Mouse (Mus musculus): ENCODE data around the gene Ankfn1. TPM values are rescaled to one million over a fixed set of nuclear protein-coding genes. Genes with fewer than 3 reads are reported as not detected.

Ankfn1 gene
- polyA plus RNA-seq, 1 experiment from 2014 or later = 0.05 TPM

DNA sequence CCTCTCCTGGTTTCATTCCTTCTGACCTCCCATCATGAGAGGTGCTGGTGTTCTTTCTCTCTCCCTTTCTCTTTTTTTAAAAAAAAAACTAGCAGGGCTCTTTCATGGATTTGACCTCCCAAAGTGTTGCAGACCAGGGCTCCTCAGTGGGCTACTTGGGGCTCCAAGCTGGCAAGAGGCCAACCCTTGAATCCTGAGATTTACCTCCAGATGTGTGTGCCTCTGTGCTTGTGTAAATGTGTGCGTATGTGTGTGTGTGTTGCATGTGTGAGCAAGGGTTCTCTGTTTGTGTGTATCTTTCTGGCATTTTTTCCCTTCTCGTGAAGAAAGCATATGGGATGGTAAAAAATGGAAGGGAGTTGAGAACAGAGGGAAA lies 394.8 kb downstream of the Ankfn1 start:
- Histone ChIP-seq H3K36me3 (ENCODE audit: control insufficient read depth, insufficient read depth, low read length) (no peaks in the 10 kb centered on the region), H3K27ac (replicated peaks; ENCODE audit: low read depth, low read length) (peak overlapping the region; percentile 59; the same call in 1 of the 2 replicates), H3K4me2 (ENCODE audit: low read depth, severe bottlenecking) (no peak overlapping the region), H3K9ac (ENCODE audit: low read length) (no peak overlapping the region), H3K4me3 (ENCODE audit: low read depth, low read length) (no peak overlapping the region), H3K9me3 (ENCODE audit: control insufficient read depth, low read length) (no peaks in the 10 kb centered on the region), H3K4me1 (ENCODE audit: control insufficient read depth, insufficient read depth, low read length) (no peaks in the 10 kb centered on the region), H3K27me3 (ENCODE audit: control insufficient read depth, insufficient read depth, low read length) (no peaks in the 10 kb centered on the region)
- WGBS = 72% methylated on average over 2 of the region's 2 CpGs
- ATAC-seq (ENCODE audit: insufficient number of reproducible peaks, low FRiP score, low TSS enrichment, low read depth) (0 out of 2 replicates have a peak, but pooled peaks have one; percentile 35), DNase-seq (ENCODE audit: low spot score) (no peak)

DNA sequence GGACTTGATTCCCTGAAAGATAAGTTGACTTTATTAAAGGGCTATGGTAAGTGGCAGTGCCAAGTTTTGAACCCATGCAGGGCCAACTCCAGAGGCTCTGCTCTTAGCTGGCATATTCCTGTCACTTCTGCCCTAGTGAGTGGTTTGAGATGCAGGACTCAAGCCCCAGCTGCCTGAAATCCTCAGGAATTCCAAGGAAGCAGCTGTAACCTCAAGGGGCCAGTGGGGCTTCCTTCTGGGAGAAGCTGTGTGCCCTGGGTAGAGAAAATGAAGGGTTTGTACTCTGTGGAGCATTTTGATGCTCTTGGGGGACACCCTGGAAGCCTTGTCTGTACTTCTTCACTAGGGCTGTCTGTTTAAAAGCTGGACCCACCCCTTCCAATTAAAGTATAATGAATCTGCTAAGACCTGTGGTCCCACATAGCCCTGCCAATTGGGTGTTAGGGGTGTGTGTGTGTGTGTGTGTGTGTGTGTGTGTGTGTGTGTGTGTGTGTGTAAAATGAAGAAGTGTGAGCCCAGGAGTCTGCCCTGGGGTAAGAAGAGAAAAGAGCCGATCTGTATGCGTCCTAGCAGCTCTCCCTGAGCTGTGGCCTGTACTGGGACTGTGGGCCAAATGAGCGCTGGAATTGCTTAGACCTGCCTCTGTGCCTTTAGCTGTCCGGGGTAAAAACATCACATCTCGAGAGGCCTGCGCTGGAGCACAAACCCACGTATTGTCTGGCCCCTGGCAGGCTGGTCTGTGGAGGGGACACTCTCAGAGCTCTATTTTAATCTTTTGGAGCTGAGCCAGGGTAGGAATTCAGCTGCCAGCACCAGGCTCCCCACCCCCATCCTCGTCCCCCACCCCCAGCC lies 395.4 kb downstream of the Ankfn1 start:
- DNase-seq (ENCODE audit: low spot score) = peak; percentile 31
- H3K9ac ChIP-seq (ENCODE audit: low read length) = no peak overlapping the region
- no peaks in the 10 kb centered on the region for H3K4me1 ChIP-seq (ENCODE audit: control insufficient read depth, insufficient read depth, low read length)
- no peaks in the 10 kb centered on the region for H3K27me3 ChIP-seq (ENCODE audit: control insufficient read depth, insufficient read depth, low read length)
- no peaks in the 10 kb centered on the region for H3K9me3 ChIP-seq (ENCODE audit: control insufficient read depth, low read length)
- H3K27ac ChIP-seq (replicated peaks; ENCODE audit: low read depth, low read length) = peak overlapping the region; percentile 59; the same call in 1 of the 2 replicates
- no peaks in the 10 kb centered on the region for H3K36me3 ChIP-seq (ENCODE audit: control insufficient read depth, insufficient read depth, low read length)
- no peak overlapping the region for H3K4me3 ChIP-seq (ENCODE audit: low read depth, low read length)
- 42% methylated on average over 8 of the region's 8 CpGs for WGBS
- ATAC-seq (ENCODE audit: insufficient number of reproducible peaks, low FRiP score, low TSS enrichment, low read depth) = peak; percentile 68; the same call in 1 of the 2 replicates
- H3K4me2 ChIP-seq (ENCODE audit: low read depth, severe bottlenecking) = no peak overlapping the region

DNA sequence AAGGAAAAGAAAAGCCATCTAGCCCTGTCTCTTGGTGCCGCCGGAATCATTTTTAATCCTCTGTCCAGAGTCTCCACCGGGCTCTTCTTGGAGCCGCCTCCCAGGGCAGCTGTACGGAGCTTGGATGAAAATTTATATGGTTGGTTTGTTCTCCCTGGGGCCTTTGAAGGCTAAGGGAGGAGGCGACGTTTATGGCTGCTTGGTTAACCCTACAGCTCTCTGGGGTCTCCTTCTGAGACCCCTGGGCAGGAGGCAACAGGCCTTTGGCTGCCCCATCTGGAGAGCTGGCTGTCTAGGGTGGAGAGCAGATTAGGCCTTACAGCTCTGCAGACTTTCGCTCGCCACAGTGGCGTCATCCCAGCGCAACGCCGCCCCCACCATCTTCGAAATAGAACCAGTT lies 406.5 kb downstream of the Ankfn1 start:
- H3K9ac ChIP-seq (ENCODE audit: low read length) = no peak overlapping the region
- WGBS = 74% methylated on average over 14 of the region's 14 CpGs
- no peaks in the 10 kb centered on the region for H3K27me3 ChIP-seq (ENCODE audit: control insufficient read depth, insufficient read depth, low read length)
- no peaks in the 10 kb centered on the region for H3K9me3 ChIP-seq (ENCODE audit: control insufficient read depth, low read length)
- H3K4me1 ChIP-seq (ENCODE audit: control insufficient read depth, insufficient read depth, low read length) = no peaks in the 10 kb centered on the region
- DNase-seq (ENCODE audit: low spot score) = no peak
- H3K4me3 ChIP-seq (ENCODE audit: low read depth, low read length) = no peak overlapping the region
- no peak overlapping the region for H3K4me2 ChIP-seq (ENCODE audit: low read depth, severe bottlenecking)
- H3K27ac ChIP-seq (replicated peaks; ENCODE audit: low read depth, low read length) = no peak overlapping the region
- no peak for ATAC-seq (ENCODE audit: insufficient number of reproducible peaks, low FRiP score, low TSS enrichment, low read depth)
- no peaks in the 10 kb centered on the region for H3K36me3 ChIP-seq (ENCODE audit: control insufficient read depth, insufficient read depth, low read length)

DNA sequence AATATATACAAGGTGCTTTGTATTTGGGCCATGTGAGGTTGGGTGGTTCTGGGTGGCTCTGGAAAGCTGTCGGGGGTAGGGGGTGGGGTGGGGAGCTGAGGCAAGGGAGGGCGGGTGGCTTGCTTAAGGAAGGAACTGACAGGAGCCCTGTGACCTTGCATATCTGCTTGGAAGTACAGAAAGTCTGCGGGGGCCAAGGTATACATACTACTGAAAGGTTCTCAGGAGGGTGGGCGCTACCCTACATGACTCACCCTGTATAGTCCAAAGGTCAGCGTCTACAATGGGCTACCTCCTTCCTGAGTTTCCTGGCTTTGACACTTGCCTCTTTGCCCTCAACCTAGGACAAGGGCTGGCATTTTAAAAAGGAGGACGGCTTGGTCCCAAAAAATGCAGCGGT lies 407.1 kb downstream of the Ankfn1 start:
- no peaks in the 10 kb centered on the region for H3K36me3 ChIP-seq (ENCODE audit: control insufficient read depth, insufficient read depth, low read length)
- no peak for DNase-seq (ENCODE audit: low spot score)
- no peaks in the 10 kb centered on the region for H3K9me3 ChIP-seq (ENCODE audit: control insufficient read depth, low read length)
- no peak overlapping the region for H3K27ac ChIP-seq (replicated peaks; ENCODE audit: low read depth, low read length)
- no peaks in the 10 kb centered on the region for H3K4me1 ChIP-seq (ENCODE audit: control insufficient read depth, insufficient read depth, low read length)
- 89% methylated on average over 7 of the region's 7 CpGs for WGBS
- no peak overlapping the region for H3K9ac ChIP-seq (ENCODE audit: low read length)
- no peak overlapping the region for H3K4me3 ChIP-seq (ENCODE audit: low read depth, low read length)
- no peak overlapping the region for H3K4me2 ChIP-seq (ENCODE audit: low read depth, severe bottlenecking)
- H3K27me3 ChIP-seq (ENCODE audit: control insufficient read depth, insufficient read depth, low read length) = no peaks in the 10 kb centered on the region
- ATAC-seq (ENCODE audit: insufficient number of reproducible peaks, low FRiP score, low TSS enrichment, low read depth) = no peak

DNA sequence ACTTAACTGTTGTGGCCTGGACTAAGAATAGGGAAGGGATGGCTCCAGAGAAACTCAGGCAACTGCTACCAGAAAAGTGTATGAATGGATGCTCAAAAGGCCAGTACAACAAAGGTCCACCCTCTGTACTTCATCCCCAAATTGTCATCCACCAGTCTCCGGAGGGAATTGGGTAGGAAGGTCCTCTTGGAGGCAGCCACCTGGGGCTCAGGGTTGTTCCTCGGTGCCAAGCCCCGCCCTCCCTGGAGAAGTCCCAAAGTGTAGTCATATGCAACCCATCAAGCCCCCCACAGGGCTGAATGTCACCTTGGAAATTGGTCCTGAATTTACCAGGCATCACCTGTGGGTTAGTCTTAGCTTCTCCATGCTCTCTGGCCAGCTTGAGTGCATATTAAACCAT lies 413.5 kb downstream of the Ankfn1 start:
- no peaks in the 10 kb centered on the region for H3K4me1 ChIP-seq (ENCODE audit: control insufficient read depth, insufficient read depth, low read length)
- no peaks in the 10 kb centered on the region for H3K27me3 ChIP-seq (ENCODE audit: control insufficient read depth, insufficient read depth, low read length)
- WGBS = 87% methylated on average over 3 of the region's 3 CpGs
- H3K36me3 ChIP-seq (ENCODE audit: control insufficient read depth, insufficient read depth, low read length) = no peaks in the 10 kb centered on the region
- DNase-seq (ENCODE audit: low spot score) (no peak), ATAC-seq (ENCODE audit: insufficient number of reproducible peaks, low FRiP score, low TSS enrichment, low read depth) (no peak)
- no peak overlapping the region for H3K9ac ChIP-seq (ENCODE audit: low read length)
- no peak overlapping the region for H3K4me2 ChIP-seq (ENCODE audit: low read depth, severe bottlenecking)
- no peaks in the 10 kb centered on the region for H3K9me3 ChIP-seq (ENCODE audit: control insufficient read depth, low read length)
- no peak overlapping the region for H3K4me3 ChIP-seq (ENCODE audit: low read depth, low read length)
- H3K27ac ChIP-seq (replicated peaks; ENCODE audit: low read depth, low read length) = no peak overlapping the region

DNA sequence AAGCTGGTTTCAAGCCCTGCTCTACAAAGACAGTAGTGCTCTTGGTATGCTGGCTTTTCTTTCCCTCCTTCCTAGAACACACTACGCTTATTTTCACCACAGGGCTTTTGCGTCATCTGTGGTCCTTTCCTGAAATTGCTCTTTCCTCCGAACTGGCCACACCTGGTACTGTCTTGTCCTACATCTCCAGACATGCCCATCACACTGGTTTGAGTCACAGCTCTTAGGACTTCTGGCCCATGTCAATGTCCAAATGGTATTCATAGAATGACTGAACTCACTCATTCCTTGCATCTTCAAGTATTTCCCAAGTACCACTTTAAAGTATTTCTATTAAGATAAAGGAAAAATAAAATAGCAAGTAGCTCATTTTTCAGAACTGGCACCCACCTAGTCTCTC lies 416.6 kb downstream of the Ankfn1 start:
- ATAC-seq (ENCODE audit: insufficient number of reproducible peaks, low FRiP score, low TSS enrichment, low read depth) (no peak), DNase-seq (ENCODE audit: low spot score) (no peak)
- no peak overlapping the region for H3K27ac ChIP-seq (replicated peaks; ENCODE audit: low read depth, low read length)
- H3K4me2 ChIP-seq (ENCODE audit: low read depth, severe bottlenecking) = no peak overlapping the region
- H3K36me3 ChIP-seq (ENCODE audit: control insufficient read depth, insufficient read depth, low read length) = no peaks in the 10 kb centered on the region
- 91% methylated on average over 3 of the region's 3 CpGs for WGBS
- no peak overlapping the region for H3K9ac ChIP-seq (ENCODE audit: low read length)
- no peaks in the 10 kb centered on the region; the same call in 1 of the 2 replicates for H3K4me1 ChIP-seq (ENCODE audit: control insufficient read depth, insufficient read depth, low read length)
- H3K4me3 ChIP-seq (ENCODE audit: low read depth, low read length) = no peak overlapping the region
- H3K9me3 ChIP-seq (ENCODE audit: control insufficient read depth, low read length) = no peaks in the 10 kb centered on the region
- no peaks in the 10 kb centered on the region for H3K27me3 ChIP-seq (ENCODE audit: control insufficient read depth, insufficient read depth, low read length)

DNA sequence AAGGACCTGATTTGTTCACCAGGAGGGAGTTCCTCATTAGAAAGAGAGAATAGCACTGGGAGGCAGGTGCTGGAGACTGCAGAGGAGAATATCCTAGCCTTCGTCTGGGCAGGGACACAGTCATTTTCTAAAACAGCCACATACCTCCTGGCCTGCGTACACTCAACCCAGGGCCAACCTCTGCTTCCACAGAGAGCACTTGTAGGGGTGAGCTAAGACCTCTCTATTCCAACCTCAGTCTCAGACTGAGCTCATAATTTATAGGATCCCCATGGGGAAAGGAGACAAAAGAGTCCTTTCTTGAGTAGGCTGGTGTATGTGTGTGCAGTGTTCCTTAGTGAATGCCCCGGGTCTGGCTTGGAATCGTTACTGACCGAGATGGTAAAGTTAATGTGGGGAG lies 418.9 kb downstream of the Ankfn1 start:
- H3K9me3 ChIP-seq (ENCODE audit: control insufficient read depth, low read length) = no peaks in the 10 kb centered on the region
- no peaks in the 10 kb centered on the region; the same call in 1 of the 2 replicates for H3K4me1 ChIP-seq (ENCODE audit: control insufficient read depth, insufficient read depth, low read length)
- ATAC-seq (ENCODE audit: insufficient number of reproducible peaks, low FRiP score, low TSS enrichment, low read depth) = no peak
- no peak overlapping the region for H3K4me3 ChIP-seq (ENCODE audit: low read depth, low read length)
- no peak overlapping the region for H3K9ac ChIP-seq (ENCODE audit: low read length)
- no peaks in the 10 kb centered on the region for H3K27me3 ChIP-seq (ENCODE audit: control insufficient read depth, insufficient read depth, low read length)
- H3K27ac ChIP-seq (replicated peaks; ENCODE audit: low read depth, low read length) = no peak overlapping the region; the same call in 1 of the 2 replicates
- WGBS = 87% methylated on average over 5 of the region's 5 CpGs
- no peak for DNase-seq (ENCODE audit: low spot score)
- H3K4me2 ChIP-seq (ENCODE audit: low read depth, severe bottlenecking) = no peak overlapping the region
- H3K36me3 ChIP-seq (ENCODE audit: control insufficient read depth, insufficient read depth, low read length) = no peaks in the 10 kb centered on the region

DNA sequence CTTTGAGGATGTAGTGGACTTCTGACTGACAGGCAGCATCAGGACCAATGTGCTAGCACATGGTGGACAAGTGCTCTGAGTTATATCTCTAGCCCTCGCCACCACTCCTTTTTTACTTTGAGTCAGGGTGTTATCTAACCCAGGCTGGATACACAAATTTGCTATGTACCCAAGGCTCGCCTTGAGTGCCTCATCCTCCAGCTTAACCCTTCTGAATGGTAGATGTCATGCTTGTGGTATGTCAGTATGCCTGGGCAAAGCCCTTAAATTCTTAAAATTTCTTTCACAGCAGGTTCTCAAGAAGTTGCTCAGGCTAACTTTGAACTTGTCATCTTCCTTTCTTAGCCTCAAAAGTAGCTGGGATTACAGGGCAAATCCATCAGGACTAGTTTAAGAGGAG lies 421.0 kb downstream of the Ankfn1 start:
- WGBS = 83% methylated on average over 2 of the region's 2 CpGs

More for the DNA sequence above, 421.0 kb downstream of the Ankfn1 start:
- no peaks in the 10 kb centered on the region; the same call in 1 of the 2 replicates for H3K4me1 ChIP-seq (ENCODE audit: control insufficient read depth, insufficient read depth, low read length)
- H3K27me3 ChIP-seq (ENCODE audit: control insufficient read depth, insufficient read depth, low read length) = no peaks in the 10 kb centered on the region
- no peak for ATAC-seq (ENCODE audit: insufficient number of reproducible peaks, low FRiP score, low TSS enrichment, low read depth)
- H3K9ac ChIP-seq (ENCODE audit: low read length) = no peak overlapping the region
- no peak overlapping the region for H3K27ac ChIP-seq (replicated peaks; ENCODE audit: low read depth, low read length)
- no peaks in the 10 kb centered on the region for H3K9me3 ChIP-seq (ENCODE audit: control insufficient read depth, low read length)
- H3K4me2 ChIP-seq (ENCODE audit: low read depth, severe bottlenecking) = no peak overlapping the region
- no peaks in the 10 kb centered on the region for H3K36me3 ChIP-seq (ENCODE audit: control insufficient read depth, insufficient read depth, low read length)
- DNase-seq (ENCODE audit: low spot score) = no peak
- H3K4me3 ChIP-seq (ENCODE audit: low read depth, low read length) = no peak overlapping the region

Measured in limb, embryonic 11.5 days (tissue).